Mouse (Mus musculus) ES-E14 (cell line): ENCODE measurements around the gene Pard3. TPM values are rescaled to one million over a fixed set of nuclear protein-coding genes. Genes with fewer than 3 reads are reported as not detected.

Experiments
- DNase-seq: peaks from one replicate; pipeline ENCODE4 v3.0.0-alpha.2; 2013; ENCODE audit warnings: low read depth, low spot score
- H3K27ac ChIP-seq: 2 replicates; pipeline ENCODE4 v1.5.1; 2012; ENCODE audit warnings: low read depth, mild to moderate bottlenecking, low read length, moderate library complexity, mixed read lengths; ENCODE audit not compliant: poor library complexity, insufficient read depth, severe bottlenecking
- H3K36me3 ChIP-seq: 2 replicates; pipeline ENCODE4 v1.6.1; 2012; ENCODE audit warnings: mild to moderate bottlenecking, low read length, moderate library complexity, mixed read lengths; ENCODE audit not compliant: control insufficient read depth, poor library complexity, insufficient read depth, severe bottlenecking
- H3K4me1 ChIP-seq, 2 experiments: fragments of 150-350 bp in 1 of 2; sonication (generic) in 1 of 2; 2 replicates each; pipeline ENCODE4 v1.6.1; 2012; ENCODE audit warnings: low read length in 2 of 2, mild to moderate bottlenecking in 1 of 2, mixed read lengths in 1 of 2; ENCODE audit not compliant: control insufficient read depth in 2 of 2, insufficient read depth in 2 of 2, poor library complexity in 1 of 2
- H3K4me3 ChIP-seq, 2 experiments: fragments of 150-350 bp in 1 of 2; sonication (generic) in 1 of 2; 2 replicates each; pipeline ENCODE4 v1.5.1; 2012; ENCODE audit warnings: low read length in 2 of 2, low read depth in 1 of 2, mild to moderate bottlenecking in 1 of 2, mixed read lengths in 1 of 2; ENCODE audit not compliant: insufficient read depth in 1 of 2, poor library complexity in 1 of 2, severe bottlenecking in 1 of 2
- H3K9ac ChIP-seq: 2 replicates; pipeline ENCODE4 v1.6.1; 2012; ENCODE audit warnings: low read depth, mild to moderate bottlenecking, low read length, mixed read lengths; ENCODE audit not compliant: poor library complexity, insufficient read depth, severe bottlenecking
- H3K9me3 ChIP-seq: fragments of 150-350 bp; sonication (generic); 2 replicates; pipeline ENCODE4 v1.6.1; 2012; ENCODE audit warnings: low read depth, mild to moderate bottlenecking, low read length; ENCODE audit not compliant: control insufficient read depth, insufficient read depth
- CHD2 ChIP-seq: IDR thresholded peaks from 2 replicates; pipeline ENCODE4 v1.6.1; 2014; ENCODE audit warnings: mild to moderate bottlenecking, low read depth, low read length, inconsistent platforms
- HCFC1 ChIP-seq: IDR thresholded peaks from 2 replicates; pipeline ENCODE4 v1.6.1; 2012; ENCODE audit warnings: low read length, inconsistent platforms, borderline replicate concordance; ENCODE audit not compliant: insufficient read depth
- MAFK ChIP-seq: IDR thresholded peaks from 2 replicates; pipeline ENCODE4 v1.6.1; 2014; ENCODE audit warnings: mild to moderate bottlenecking, low read depth, low read length, inconsistent platforms; ENCODE audit not compliant: insufficient read depth
- ZC3H11A ChIP-seq: IDR thresholded peaks from 2 replicates; pipeline ENCODE4 v1.6.1; 2012; ENCODE audit warnings: low read depth, mild to moderate bottlenecking, inconsistent platforms, low read length, borderline replicate concordance
- ZNF384 ChIP-seq: IDR thresholded peaks from 2 replicates; pipeline ENCODE4 v1.6.1; 2012; ENCODE audit warnings: low read depth, low read length, inconsistent platforms
- in situ Hi-C, 2 experiments: fragments of 600-800 bp; cut with MboI; formaldehyde crosslinking; loops; one replicate each; pipeline ENCODE4 v1.15.1; 2025; ENCODE audit warnings: low sequenced_read_pairs in 2 of 2, inconsistent platforms in 1 of 2; ENCODE audit not compliant: unreplicated experiment in 2 of 2
- total RNA-seq: library from RNA; depleted of rRNA; stranded (reverse); fragments of 300-350 nt; gene quantifications from 2 replicates; pipeline ENCODE4 v1.2.3, GENCODE M21; 2012

The Pard3 gene
- total RNA-seq, 1 experiment = 30.2 TPM

DNA sequence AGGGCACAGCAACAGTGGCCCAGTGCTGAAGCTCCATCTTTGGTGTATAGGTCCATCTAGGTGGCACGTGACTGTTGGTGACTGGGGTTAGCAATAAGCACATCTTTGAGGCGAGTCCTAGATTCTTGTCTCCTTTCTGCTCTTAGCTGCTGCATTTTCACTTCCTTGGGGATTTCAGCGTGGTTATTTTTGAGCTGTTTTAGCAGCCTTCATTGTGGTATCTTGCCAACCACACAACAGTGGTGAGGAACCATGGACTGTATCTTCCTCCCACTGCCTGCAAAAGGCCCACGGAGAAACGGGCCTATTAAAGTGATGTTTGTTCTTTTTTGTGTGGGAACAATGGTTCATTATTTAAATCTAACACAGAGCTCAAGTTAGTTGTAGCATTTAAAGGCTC, 363.2 kb downstream of the Pard3 start:
- TF ChIP-seq ZNF384 (no peak), HCFC1 (no peak), CHD2 (no peak), MAFK (no peak), ZC3H11A (no peak)
- in situ Hi-C loops = no loop called here
- no peaks in the 10 kb centered on the region for H3K9me3 ChIP-seq
- no peak overlapping the region for H3K27ac ChIP-seq
- H3K4me3 ChIP-seq = no peak overlapping the region
- 0 out of 2 replicates have a peak, but pooled peaks cover 2% of the 10 kb centered on the region for H3K36me3 ChIP-seq
- no peak overlapping the region for H3K9ac ChIP-seq
- H3K4me1 ChIP-seq = peaks cover 0 to 2% of the 10 kb centered on the region in 2 experiments; a peak in 1 of 4 replicates
- no peak for DNase-seq

DNA sequence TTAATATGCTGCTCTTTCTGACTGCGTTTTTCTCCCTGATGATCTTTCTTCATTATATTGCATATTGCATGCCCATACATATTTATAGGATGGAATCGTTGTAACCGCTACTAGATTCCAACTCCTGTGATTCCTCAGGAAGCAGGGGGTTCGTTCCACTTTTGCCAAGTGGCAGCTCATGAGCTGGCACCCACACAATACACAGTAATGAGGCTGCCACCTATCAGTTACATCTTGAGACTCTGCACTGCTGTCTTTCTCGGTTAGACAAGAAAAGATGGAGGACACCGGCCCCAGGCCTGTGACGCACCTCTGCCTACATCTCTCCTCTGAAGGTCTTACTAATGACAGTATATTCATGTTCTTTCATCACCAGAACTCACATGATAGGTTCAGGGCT, 364.3 kb downstream of the Pard3 start:
- TF ChIP-seq CHD2 (no peak), HCFC1 (no peak), MAFK (no peak), ZNF384 (no peak), ZC3H11A (no peak)
- Histone ChIP-seq H3K36me3 (0 out of 2 replicates have a peak, but pooled peaks cover 3% of the 10 kb centered on the region), H3K4me3 (no peak overlapping the region), H3K27ac (no peak overlapping the region), H3K9me3 (no peaks in the 10 kb centered on the region), H3K9ac (no peak overlapping the region), H3K4me1 (peaks cover 0 to 2% of the 10 kb centered on the region in 2 experiments; a peak in 1 of 4 replicates)
- no peak for DNase-seq
- in situ Hi-C loops = no loop called here

- Histone ChIP-seq H3K36me3 (0 out of 2 replicates have a peak, but pooled peaks cover 3% of the 10 kb centered on the region), H3K9me3 (no peaks in the 10 kb centered on the region), H3K4me3 (no peak overlapping the region), H3K4me1 (peaks cover 4 to 7% of the 10 kb centered on the region in 2 experiments), H3K9ac (no peak overlapping the region), H3K27ac (no peak overlapping the region)
- no peak for DNase-seq
- in situ Hi-C loops = no loop called here
- no peak for TF ChIP-seq CHD2
Observed at GRCm38 (mm10) chr8:127431236-127431635, 367.5 kb downstream of the Pard3 start.

DNA sequence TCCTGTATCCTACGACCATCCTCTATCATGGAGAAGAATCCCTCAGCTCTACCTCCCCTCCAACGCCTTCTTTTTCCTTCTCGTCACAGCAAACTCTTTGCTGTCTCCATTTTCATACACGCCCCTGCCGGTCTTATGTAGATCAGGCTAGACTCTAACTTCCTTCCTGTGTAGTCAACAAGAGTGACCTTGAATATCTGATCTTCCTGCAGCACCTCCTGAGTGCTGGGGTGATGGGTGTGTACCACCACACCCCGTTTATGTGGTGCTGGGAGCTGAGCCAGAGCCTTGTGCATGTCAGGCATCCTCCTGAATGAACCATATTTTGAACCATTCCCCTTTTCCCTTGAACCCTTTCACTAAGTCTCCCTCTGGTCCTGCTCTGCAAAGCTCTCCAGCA, 372.3 kb downstream of the Pard3 start:
- Histone ChIP-seq H3K9ac (no peak overlapping the region), H3K9me3 (no peaks in the 10 kb centered on the region), H3K4me3 (no peak overlapping the region), H3K36me3 (peaks cover 1% of the 10 kb centered on the region; the same call in 1 of the 2 replicates), H3K27ac (no peak overlapping the region; the same call in 1 of the 2 replicates), H3K4me1 (peaks cover 14 to 37% of the 10 kb centered on the region in 2 experiments)
- in situ Hi-C loops = no loop called here
- no peak for DNase-seq
- TF ChIP-seq MAFK (no peak), ZC3H11A (no peak), ZNF384 (no peak), CHD2 (no peak), HCFC1 (no peak)

DNA sequence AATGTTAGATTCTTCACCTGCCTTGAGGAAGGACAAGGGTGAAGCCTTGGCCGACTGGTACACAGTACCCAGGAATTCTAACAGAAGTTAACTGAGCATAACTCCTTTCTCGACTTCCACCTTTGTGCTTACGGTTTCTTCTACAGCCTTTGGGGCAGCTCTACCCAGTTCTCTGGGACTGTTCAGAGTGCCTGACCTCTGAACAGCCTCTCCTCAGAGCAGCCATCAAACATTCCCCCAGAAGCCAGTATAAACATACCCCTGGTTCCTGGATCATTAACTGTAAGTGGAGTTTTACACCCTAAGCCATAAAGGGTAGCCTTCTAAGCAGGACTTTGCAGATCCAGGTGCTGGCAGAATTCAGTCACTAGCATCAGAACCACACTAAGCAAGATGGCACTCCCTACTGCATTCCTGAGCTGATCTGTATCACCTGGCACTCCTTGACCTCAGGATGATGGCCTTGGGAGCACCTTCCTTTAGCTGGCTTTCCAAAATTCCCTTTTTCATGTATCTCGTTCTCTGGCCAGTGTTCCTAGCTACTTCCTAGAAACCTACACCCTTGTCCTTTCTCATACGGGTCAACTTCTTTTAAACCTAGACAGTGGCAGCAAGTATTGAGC, 374.0 kb downstream of the Pard3 start:
- no peak overlapping the region for H3K27ac ChIP-seq
- H3K9ac ChIP-seq = no peak overlapping the region
- no peak overlapping the region for H3K4me3 ChIP-seq
- in situ Hi-C loops = no loop called here
- no peaks in the 10 kb centered on the region for H3K9me3 ChIP-seq
- TF ChIP-seq ZC3H11A (no peak), HCFC1 (no peak), ZNF384 (no peak), MAFK (no peak), CHD2 (no peak)
- peaks cover 1% of the 10 kb centered on the region; the same call in 1 of the 2 replicates for H3K36me3 ChIP-seq
- H3K4me1 ChIP-seq = peaks cover 14 to 40% of the 10 kb centered on the region in 2 experiments
- DNase-seq = no peak
